Mouse (Mus musculus) brain, adult 2 months (tissue): ENCODE measurements at regions not wholly inside any gene's neighbourhood (a gene's known extent, or its start where the extent isn't known, plus 50 kb on each side); places are given as distances from the start of the nearest gene placed in this dataset.

ENCODE experiments used
- DNase-seq: peaks from one replicate; pipeline ENCODE4 v3.0.0; 2011; ENCODE audit warnings: low read depth, low spot score

- no peak for DNase-seq
Observed at GRCm38 (mm10) chr1:52553871-52554270, 53.4 kb upstream of the Nab1 start.

GRCm38 (mm10) chr1:52565812-52566211 is 64.7 kb upstream of the Nemp2 start:
- DNase-seq = no peak

- peak; percentile 16 for DNase-seq
Observed at GRCm38 (mm10) chr1:52571674-52572073, 58.8 kb upstream of the Nemp2 start.

GRCm38 (mm10) chr1:52578298-52579056 is 52.0 kb upstream of the Nemp2 start:
- DNase-seq = peak; percentile 74

GRCm38 (mm10) chr1:52580132-52580896 is 50.2 kb upstream of the Nemp2 start:
- DNase-seq = no peak
